Mouse (Mus musculus): ENCODE measurements around the gene Wnt1.

Gene Wnt1

DNA sequence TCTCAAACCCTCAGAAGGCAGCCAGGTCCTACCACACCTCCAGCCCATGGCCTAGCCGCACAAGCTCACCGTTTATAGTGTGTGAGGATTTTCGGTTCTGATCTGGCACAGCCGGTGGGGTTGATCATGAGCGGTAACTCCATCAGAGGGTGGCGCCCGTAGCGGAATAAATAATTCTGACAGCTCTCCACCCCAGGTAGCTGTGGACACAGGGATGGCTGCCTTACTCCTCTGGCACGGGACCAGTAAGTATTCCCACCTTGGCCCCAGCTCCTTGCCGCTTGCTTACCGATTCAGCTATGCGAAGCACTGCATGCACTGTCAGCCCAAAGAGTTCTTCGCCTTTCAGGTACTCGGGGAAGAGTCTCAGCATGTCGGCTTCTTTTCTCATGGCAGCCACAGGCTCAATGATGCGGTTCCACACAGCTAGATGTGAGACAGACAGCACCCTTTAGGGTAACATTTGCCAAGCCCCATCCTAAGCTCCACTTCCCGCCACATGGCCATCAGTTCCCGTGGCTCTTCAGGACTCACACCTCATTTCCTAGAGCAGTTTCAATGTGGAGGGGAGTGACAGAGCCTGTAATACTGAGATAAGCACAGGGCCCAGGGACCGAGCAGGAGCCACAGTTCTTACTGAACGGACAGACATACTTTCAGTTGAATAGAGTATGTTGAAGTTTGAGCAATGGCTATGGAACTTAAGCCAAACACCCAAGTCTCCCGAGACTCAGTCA lies 47.5 kb downstream of the Wnt1 start:
- no peak for DNase-seq (ENCODE audit: low spot score)

DNA sequence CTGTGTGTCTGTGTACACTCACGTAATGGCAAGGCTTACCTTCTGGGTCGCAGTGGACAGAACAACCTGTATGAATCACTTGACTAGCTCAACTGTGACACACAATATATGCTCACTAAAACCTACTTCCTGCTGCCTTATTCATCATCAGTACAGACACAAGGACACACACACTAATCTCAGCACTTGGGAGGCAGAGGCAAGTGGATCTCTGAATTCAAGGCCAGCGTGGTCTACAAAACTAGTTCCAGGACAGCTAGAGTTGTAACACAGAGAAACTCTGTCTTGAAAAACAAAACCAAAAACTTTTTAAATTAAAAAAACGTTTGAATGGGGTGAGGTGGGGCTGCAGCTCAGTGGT lies 48.1 kb downstream of the Wnt1 start:
- DNase-seq (ENCODE audit: low spot score) = no peak

DNA sequence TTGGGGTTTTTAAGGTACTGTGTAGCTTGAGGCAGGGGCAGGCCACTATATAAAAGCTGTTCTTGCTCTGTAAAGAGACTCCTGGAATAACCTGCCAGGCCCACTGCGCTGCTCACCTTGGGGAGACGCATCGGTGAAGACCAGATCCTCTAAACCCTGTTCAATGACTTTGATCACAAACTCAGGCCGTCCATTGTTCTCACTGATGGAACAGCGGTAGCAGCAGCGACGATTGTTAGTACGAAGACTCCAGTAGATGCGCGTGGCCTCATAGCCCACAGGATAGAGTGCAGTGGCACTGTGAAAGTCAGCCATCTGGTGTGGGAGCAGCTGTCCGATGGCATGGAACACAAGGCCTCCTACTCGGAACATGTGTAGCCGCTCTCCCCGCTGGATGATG lies 49.5 kb downstream of the Wnt1 start:
- no peak for DNase-seq (ENCODE audit: low spot score)

DNA sequence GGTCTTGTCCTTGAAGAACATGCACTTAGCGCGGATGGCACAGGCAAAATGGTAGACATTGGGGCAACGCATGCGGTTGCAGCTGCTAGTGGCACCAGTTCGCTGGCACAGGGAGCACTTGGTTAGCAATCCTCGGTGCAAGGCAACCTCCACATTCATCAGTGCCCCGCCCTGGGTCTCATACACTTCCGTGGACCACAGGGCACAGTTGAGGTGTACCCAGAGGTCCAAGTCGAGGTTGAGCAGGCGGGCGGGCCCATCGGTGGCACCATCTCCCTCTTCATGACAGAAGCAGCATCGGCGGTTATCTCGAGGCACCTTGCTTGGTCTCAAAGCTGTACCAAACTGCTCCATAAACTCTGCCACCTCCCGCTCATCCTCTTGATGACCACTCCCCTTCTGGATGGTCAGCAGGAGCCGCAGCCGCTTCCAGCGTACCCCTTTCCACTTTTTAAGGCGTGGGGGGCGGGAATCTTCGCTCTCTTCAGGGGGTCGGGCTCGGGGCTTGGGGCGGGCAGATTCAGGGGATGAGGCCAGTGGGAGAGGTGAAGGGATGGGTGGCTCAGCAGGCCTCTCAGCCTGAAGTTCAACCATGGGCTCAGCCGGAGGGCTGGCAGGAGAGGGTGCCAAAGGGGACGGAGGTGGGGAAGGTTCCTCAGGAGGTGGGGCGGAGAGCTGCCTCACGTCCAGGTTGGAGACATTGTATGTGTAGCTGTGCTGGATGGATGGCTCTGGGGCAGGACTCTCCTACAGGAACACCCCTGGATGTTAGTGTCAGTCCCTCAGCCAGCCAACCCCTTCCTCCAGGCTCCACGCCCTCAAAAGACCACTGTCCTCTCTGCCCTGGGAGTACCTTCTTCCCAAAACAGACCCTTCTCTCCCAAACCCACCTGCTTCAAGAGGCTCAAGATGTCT lies 50.3 kb downstream of the Wnt1 start:
- no peak for DNase-seq (ENCODE audit: low spot score)
